Mouse (Mus musculus): ENCODE data around the gene Caps2. TPM values are rescaled to one million over a fixed set of nuclear protein-coding genes. Genes with fewer than 3 reads are reported as not detected.
"Not testable (repeated sequence)": the region's sequence is repeated elsewhere in the genome, so short reads cannot be mapped to it uniquely, and the experiment has no call there.

Gene Caps2
- 0.07 TPM in 1 of 2 replicates, not detected in the other for polyA plus RNA-seq (2016; fragmentation: Nextera tagmentation; extraction: Ambion mirVana)

DNA sequence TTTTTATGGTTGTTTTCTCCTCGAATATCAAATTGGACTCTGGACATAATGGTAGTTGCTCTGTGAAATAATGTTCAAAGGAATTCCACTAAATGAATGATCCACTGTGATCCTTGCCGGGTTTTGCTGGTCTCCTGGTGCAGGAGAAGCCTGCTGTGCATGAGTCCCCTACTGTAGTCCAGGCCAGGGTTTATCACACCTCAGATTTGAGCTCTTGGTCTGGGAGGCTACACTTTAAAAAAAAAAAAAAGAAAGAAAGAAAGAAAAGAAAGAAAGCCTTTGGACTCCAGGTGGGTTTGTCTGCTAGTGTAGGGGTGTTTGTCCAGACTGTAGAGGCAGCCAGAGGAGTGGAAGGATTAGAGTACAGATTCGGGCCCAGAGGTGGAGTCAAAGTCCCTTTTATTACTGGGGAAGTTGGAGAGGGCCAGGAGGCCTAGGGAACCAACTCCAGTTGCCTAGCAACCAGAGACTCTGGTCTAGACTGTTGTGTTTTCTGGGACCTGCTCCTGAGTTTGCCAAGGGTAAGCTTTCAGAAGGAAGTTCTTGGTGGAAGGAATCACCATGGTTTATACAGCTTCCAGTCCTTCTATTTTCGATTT lies at the start of gene Caps2:
Caps2 (plus strand) TSS at position 454 of the 599 bp plus-strand sequence.
- Histone ChIP-seq H3K27ac (no peak within 1 kb of the TSS), H3K27me3 (replicated peaks) (no peaks in the 10 kb centered on the region), H3K9ac (no peak within 1 kb of the TSS), H3K36me3 (no peaks in the 10 kb centered on the region), H3K4me1 (no peaks in the 10 kb centered on the region), H3K4me3 (no peak within 1 kb of the TSS), H3K4me2 (no peak within 1 kb of the TSS), H3K9me3 (replicated peaks) (no peaks in the 10 kb centered on the region)
- 0 out of 2 replicates have a peak, but pooled peaks have one; percentile 47 for ATAC-seq
- WGBS (ENCODE audit: insufficient replicate concordance), result 25% methylated on average over 4 of the region's 4 CpGs

- H3K4me1 ChIP-seq; H3K4me3 ChIP-seq; H3K9ac ChIP-seq; ATAC-seq; H3K4me2 ChIP-seq; H3K27ac ChIP-seq; H3K27me3 ChIP-seq (replicated peaks); H3K36me3 ChIP-seq; H3K9me3 ChIP-seq (replicated peaks): not testable (repeated sequence)
- 50% methylated on average over 2 of the region's 2 CpGs for WGBS (ENCODE audit: insufficient replicate concordance)
These were observed 38.3 kb upstream of the Caps2 start for GRCm38 (mm10) chr10:112125090-112125489.

- H3K9ac ChIP-seq, result not testable (repeated sequence)
These were observed 35.7 kb upstream of the Caps2 start for GRCm38 (mm10) chr10:112127682-112128230.

DNA sequence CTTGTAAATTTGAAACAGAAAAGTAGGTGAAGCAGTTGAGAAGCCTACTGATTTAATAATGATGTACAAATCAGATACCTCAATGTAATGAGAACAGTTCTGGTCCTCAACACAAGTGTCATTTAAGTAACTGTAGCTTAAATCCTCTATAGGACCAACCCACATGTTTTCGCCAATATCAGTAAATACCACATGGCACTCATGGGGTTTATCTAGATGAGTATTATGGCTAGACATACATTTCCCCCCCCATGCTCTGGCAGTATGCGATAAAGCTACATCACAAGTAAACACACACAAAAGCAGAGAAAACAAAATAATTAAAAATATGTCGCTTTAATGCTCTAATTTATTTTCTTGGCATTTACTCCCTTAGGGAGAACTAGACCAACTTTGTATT lies 31.2 kb upstream of the Caps2 start:
- ATAC-seq, result peak; percentile 70
- H3K9me3 ChIP-seq (replicated peaks), result no peaks in the 10 kb centered on the region
- no peak overlapping the region for H3K9ac ChIP-seq
- 61% methylated on average over 3 of the region's 3 CpGs for WGBS (ENCODE audit: insufficient replicate concordance)
- no peak overlapping the region for H3K27ac ChIP-seq
- no peak overlapping the region for H3K4me3 ChIP-seq
- no peaks in the 10 kb centered on the region for H3K4me1 ChIP-seq
- H3K4me2 ChIP-seq, result no peak overlapping the region
- no peaks in the 10 kb centered on the region for H3K27me3 ChIP-seq (replicated peaks)
- H3K36me3 ChIP-seq, result no peaks in the 10 kb centered on the region

More at GRCm38 (mm10) chr10:112127682-112128230, 35.7 kb upstream of the Caps2 start:
- H3K4me3 ChIP-seq; H3K9me3 ChIP-seq (replicated peaks); H3K27ac ChIP-seq; ATAC-seq; H3K4me2 ChIP-seq; H3K27me3 ChIP-seq (replicated peaks); H3K36me3 ChIP-seq; H3K4me1 ChIP-seq: not testable (repeated sequence)
- 64% methylated on average over 6 of the region's 6 CpGs for WGBS (ENCODE audit: insufficient replicate concordance)

GRCm38 (mm10) chr10:112138050-112138870 lies 25.2 kb upstream of the Caps2 start:
- no peak overlapping the region for H3K27ac ChIP-seq
- H3K36me3 ChIP-seq, result no peaks in the 10 kb centered on the region
- peak; percentile 76; the same call in 1 of the 2 replicates for ATAC-seq
- WGBS (ENCODE audit: insufficient replicate concordance), result 17% methylated on average over 9 of the region's 9 CpGs
- H3K4me3 ChIP-seq, result peak overlapping the region; percentile 23
- H3K4me2 ChIP-seq, result peak overlapping the region; percentile 46
- H3K4me1 ChIP-seq, result no peaks in the 10 kb centered on the region
- no peak overlapping the region for H3K9ac ChIP-seq
- no peaks in the 10 kb centered on the region for H3K27me3 ChIP-seq (replicated peaks)
- H3K9me3 ChIP-seq (replicated peaks), result no peaks in the 10 kb centered on the region

DNA sequence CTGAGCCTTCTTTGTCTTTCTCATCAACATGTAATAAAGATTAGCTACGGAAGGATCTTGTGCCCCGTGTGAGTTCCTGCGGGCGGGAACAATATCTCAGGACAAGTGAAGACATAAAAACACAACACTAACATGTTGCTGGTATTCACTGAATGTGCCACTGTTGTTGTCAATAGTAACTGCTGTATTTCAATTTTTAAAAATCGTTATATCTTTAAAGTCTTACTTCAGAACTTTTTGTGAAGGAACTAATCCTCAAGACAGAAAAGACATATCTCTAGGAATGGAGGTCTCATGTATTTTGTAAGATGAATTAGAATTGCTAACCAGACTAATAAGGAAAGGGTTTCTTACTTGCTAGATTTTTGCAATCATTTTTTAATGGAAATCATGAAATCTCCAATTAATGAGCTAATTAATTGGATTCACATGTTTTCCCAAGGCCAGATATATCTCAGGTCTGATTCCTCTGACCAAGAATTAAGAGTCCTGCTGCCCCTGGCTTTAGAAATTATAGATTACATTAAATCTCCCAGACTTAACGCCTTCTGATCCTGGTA lies 24.5 kb upstream of the Caps2 start:
- H3K4me3 ChIP-seq, result peak overlapping the region; percentile 23
- ATAC-seq, result peak; percentile 24; the same call in 1 of the 2 replicates
- 39% methylated on average over 6 of the region's 6 CpGs for WGBS (ENCODE audit: insufficient replicate concordance)

DNA sequence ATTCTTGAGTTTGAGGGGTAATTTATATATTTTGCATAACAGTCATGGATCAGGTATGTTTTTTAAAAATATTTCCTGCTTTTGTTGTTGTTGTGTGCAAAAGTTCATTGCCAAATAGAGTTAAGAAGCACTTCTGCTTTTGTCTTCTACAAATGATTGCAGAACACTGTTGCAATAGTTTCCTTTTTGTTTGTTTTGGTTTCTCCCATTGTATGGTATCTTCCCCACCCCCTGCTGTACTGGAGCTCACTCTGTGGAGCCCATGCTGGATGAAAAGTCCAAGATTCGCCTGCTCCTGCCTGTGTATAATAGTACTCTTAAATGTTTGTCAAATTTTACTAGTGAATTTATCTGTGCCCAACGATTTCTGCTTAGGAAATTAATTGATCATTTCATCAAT lies 23.6 kb upstream of the Caps2 start:
- Histone ChIP-seq H3K27me3 (replicated peaks) (no peaks in the 10 kb centered on the region), H3K4me3 (no peak overlapping the region), H3K4me1 (no peaks in the 10 kb centered on the region), H3K36me3 (no peaks in the 10 kb centered on the region), H3K4me2 (no peak overlapping the region), H3K9me3 (replicated peaks) (no peaks in the 10 kb centered on the region), H3K27ac (no peak overlapping the region), H3K9ac (no peak overlapping the region)
- no peak for ATAC-seq
- WGBS (ENCODE audit: insufficient replicate concordance), result 30% methylated on average over 2 of the region's 2 CpGs

More for the DNA sequence above, 24.5 kb upstream of the Caps2 start:
- H3K36me3 ChIP-seq, result no peaks in the 10 kb centered on the region
- no peaks in the 10 kb centered on the region for H3K9me3 ChIP-seq (replicated peaks)
- H3K9ac ChIP-seq, result no peak overlapping the region
- H3K27ac ChIP-seq, result no peak overlapping the region
- H3K4me1 ChIP-seq, result no peaks in the 10 kb centered on the region
- no peaks in the 10 kb centered on the region for H3K27me3 ChIP-seq (replicated peaks)
- H3K4me2 ChIP-seq, result peak overlapping the region; percentile 46

DNA sequence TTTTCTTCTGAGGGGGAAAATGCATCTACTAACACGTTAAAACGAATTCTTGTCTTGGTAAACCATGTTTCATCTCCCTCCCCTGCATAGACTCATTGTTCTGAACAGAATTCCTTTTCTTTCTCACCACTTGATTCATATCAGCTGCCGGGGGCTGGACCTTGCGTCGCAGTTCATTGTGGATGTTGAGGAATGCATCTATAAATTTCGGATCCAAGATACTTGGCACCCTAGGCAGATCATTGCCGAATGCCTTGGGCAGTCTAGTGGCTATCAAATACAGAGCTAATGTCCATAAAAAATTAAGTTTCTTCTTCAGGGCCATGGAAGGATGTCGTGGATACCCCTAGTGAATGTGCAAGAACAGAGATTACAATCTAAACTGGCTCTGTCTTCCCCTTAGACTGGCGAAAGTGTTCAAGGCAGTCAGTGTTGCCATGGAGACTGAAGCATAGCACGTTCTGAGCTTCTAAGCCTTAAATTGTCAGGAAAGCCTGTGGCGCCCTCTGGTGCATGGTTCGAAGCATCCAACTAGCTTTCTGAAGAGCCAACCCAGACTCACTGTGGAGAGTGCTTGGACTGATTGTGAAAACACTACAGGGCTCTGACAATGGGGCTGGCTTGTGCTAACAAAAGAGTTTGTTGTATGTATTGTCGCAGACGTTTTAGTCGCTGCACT lies 3.4 kb upstream of the Caps2 start, which contains the start of gene Glipr1l3:
Glipr1l3 (minus strand) TSS at position 446 of the 679 bp plus-strand sequence.
- ATAC-seq, result peak; percentile 65
- not testable (repeated sequence) for H3K36me3 ChIP-seq; H3K9me3 ChIP-seq (replicated peaks); H3K27me3 ChIP-seq (replicated peaks); H3K27ac ChIP-seq; H3K4me2 ChIP-seq; H3K4me3 ChIP-seq; H3K4me1 ChIP-seq; H3K9ac ChIP-seq
- WGBS (ENCODE audit: insufficient replicate concordance), result 23% methylated on average over 15 of the region's 15 CpGs

DNA sequence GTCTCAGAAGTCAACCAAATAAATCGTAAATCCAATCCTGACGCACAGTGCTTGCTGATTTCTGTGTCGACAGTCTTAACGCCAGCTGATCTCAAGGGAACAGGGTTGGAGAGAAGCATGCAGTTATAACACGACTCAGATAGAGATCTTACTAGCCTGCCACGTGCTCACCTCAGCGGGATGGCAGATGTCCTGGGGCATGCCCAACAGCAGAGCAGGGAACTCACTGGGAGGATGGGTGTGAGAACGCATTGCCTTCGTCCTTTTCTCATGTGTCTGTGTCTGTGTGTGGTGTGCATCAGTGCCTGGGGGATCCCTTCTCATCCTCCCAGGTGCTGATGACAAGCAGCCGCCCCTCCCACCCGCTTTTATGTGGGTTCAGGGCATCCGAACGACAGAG lies 13.6 kb downstream of the Caps2 start:
- H3K4me3 ChIP-seq; H3K36me3 ChIP-seq; H3K4me2 ChIP-seq; H3K27ac ChIP-seq; H3K9me3 ChIP-seq (replicated peaks); H3K4me1 ChIP-seq; ATAC-seq; H3K27me3 ChIP-seq (replicated peaks); H3K9ac ChIP-seq: not testable (repeated sequence)
- WGBS (ENCODE audit: insufficient replicate concordance), result 42% methylated on average over 13 of the region's 13 CpGs

- H3K9ac ChIP-seq, result not testable (repeated sequence)
- 67% methylated on average over 2 of the region's 2 CpGs for WGBS (ENCODE audit: insufficient replicate concordance)
These were observed 30.5 kb downstream of the Caps2 start for GRCm38 (mm10) chr10:112193919-112194318.

DNA sequence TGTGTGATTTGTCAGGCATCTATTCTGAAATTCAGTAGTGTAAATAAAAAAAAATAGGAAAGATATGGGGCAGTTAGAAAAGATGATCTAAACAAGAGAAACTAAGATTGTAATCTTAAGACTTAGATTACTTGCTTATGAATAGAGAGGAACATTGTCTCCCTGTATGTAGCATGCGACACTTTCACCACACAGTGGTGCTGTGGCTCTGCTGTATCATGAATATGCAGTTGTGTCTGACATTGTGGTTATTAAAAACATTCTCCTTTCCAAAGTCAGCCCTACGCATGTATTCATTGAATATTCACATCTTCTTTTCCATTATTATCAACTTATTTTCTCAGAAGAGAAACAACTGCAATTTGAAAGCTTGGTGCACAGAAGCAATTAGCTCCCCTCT lies 40.0 kb downstream of the Caps2 start:
- no peak overlapping the region for H3K27ac ChIP-seq
- 51% methylated on average over 2 of the region's 2 CpGs for WGBS (ENCODE audit: insufficient replicate concordance)
- ATAC-seq, result no peak
- H3K4me3 ChIP-seq, result no peak overlapping the region
- H3K27me3 ChIP-seq (replicated peaks), result no peaks in the 10 kb centered on the region
- H3K4me1 ChIP-seq, result no peaks in the 10 kb centered on the region
- no peak overlapping the region for H3K9ac ChIP-seq
- no peaks in the 10 kb centered on the region for H3K9me3 ChIP-seq (replicated peaks)
- H3K4me2 ChIP-seq, result no peak overlapping the region
- H3K36me3 ChIP-seq, result no peaks in the 10 kb centered on the region

More at GRCm38 (mm10) chr10:112193919-112194318, 30.5 kb downstream of the Caps2 start:
- H3K9me3 ChIP-seq (replicated peaks); H3K27ac ChIP-seq; H3K4me2 ChIP-seq; H3K27me3 ChIP-seq (replicated peaks); H3K4me1 ChIP-seq; ATAC-seq; H3K4me3 ChIP-seq; H3K36me3 ChIP-seq: not testable (repeated sequence)

Measured in liver, embryonic 12.5 days (tissue).